Mouse (Mus musculus) stomach, embryonic 16.5 days (tissue): ENCODE measurements around the gene Abcc3. TPM values are rescaled to one million over a fixed set of nuclear protein-coding genes. Genes with fewer than 3 reads are reported as not detected.
A peak's percentile ranks its signal among the peaks of the same experiment; 100 is the strongest.

Experiments
- ATAC-seq: fragments of 200-750 bp; cut with Nextera tagmentation; 2 replicates; pipeline ENCODE4 v1.8.0; 2017; ENCODE audit warnings: moderate number of reproducible peaks, moderate TSS enrichment; ENCODE audit not compliant: insufficient read depth, low FRiP score
- H3K27ac ChIP-seq: fragments of 300-500 bp; sonication (generic); 2 replicates; pipeline ENCODE4 v1.5.1; 2014; ENCODE audit warnings: low read length
- H3K27me3 ChIP-seq: fragments of 300-500 bp; sonication (generic); 2 replicates; pipeline ENCODE4 v1.6.1; 2014; ENCODE audit warnings: low read length, control low read depth, mixed read lengths; ENCODE audit not compliant: control insufficient read depth, insufficient read depth
- H3K36me3 ChIP-seq: fragments of 300-500 bp; sonication (generic); 2 replicates; pipeline ENCODE4 v1.6.1; 2014; ENCODE audit warnings: low read length; ENCODE audit not compliant: control insufficient read depth, insufficient read depth
- H3K4me1 ChIP-seq: fragments of 300-500 bp; sonication (generic); 2 replicates; pipeline ENCODE4 v1.6.1; 2014; ENCODE audit warnings: low read length, control low read depth, mixed read lengths; ENCODE audit not compliant: control insufficient read depth, insufficient read depth
- H3K4me2 ChIP-seq: fragments of 300-500 bp; sonication (generic); 2 replicates; pipeline ENCODE4 v1.6.1; 2014; ENCODE audit warnings: low read depth, low read length, mixed read lengths
- H3K4me3 ChIP-seq: fragments of 300-500 bp; sonication (generic); replicated peaks from 2 replicates; pipeline ENCODE4 v1.5.1; 2014; ENCODE audit warnings: mild to moderate bottlenecking, low read length
- H3K9ac ChIP-seq: fragments of 300-500 bp; sonication (generic); 2 replicates; pipeline ENCODE4 v1.6.1; 2014; ENCODE audit warnings: low read length
- H3K9me3 ChIP-seq: fragments of 300-500 bp; sonication (generic); replicated peaks from 2 replicates; pipeline ENCODE4 v1.6.1; 2016; ENCODE audit warnings: low read length, control low read depth; ENCODE audit not compliant: control insufficient read depth
- WGBS: fragments of 180-500 bp; shearing (Covaris S2); extraction: QIAGEN DNeasy Blood & Tissue Kit; methylation state at CpG from one replicate; pipeline ENCODE4 v1.1.7; 2014; 5-methylcytosine and 5-hydroxymethylcytosine counted together
- polyA plus RNA-seq: library from polyadenylated mRNA; unstranded; fragments of >200 nt; fragmentation: Nextera tagmentation; extraction: Ambion mirVana; gene quantifications from 2 replicates; pipeline ENCODE4 v1.2.1, GENCODE M21; 2015

Gene Abcc3
- polyA plus RNA-seq, 1 experiment from 2014 or later = 11.4 TPM

- Histone ChIP-seq H3K27ac (no peak overlapping the region), H3K36me3 (no peaks in the 10 kb centered on the region), H3K27me3 (no peaks in the 10 kb centered on the region), H3K4me1 (peaks cover 26% of the 10 kb centered on the region), H3K4me2 (no peak overlapping the region), H3K4me3 (no peak overlapping the region), H3K9ac (no peak overlapping the region), H3K9me3 (no peaks in the 10 kb centered on the region)
- ATAC-seq = no peak
- 74% methylated on average over 10 of the region's 10 CpGs for WGBS
These were observed 1.1 kb downstream of the Abcc3 start for GRCm38 (mm10) chr11:94391661-94392060.

- ATAC-seq = no peak
- H3K4me2 ChIP-seq = no peak overlapping the region
- H3K4me3 ChIP-seq = no peak overlapping the region
- H3K36me3 ChIP-seq = no peaks in the 10 kb centered on the region
- H3K9ac ChIP-seq = no peak overlapping the region; the same call in 1 of the 2 replicates
- 83% methylated on average over 6 of the region's 6 CpGs for WGBS
- H3K27ac ChIP-seq = peak overlapping the region; percentile 69; the same call in 1 of the 2 replicates
- H3K27me3 ChIP-seq = no peaks in the 10 kb centered on the region
- peaks cover 34% of the 10 kb centered on the region for H3K4me1 ChIP-seq
- no peaks in the 10 kb centered on the region for H3K9me3 ChIP-seq
These were observed 2.0 kb downstream of the Abcc3 start for GRCm38 (mm10) chr11:94390825-94391224.

- no peak overlapping the region for H3K4me3 ChIP-seq
- no peaks in the 10 kb centered on the region for H3K27me3 ChIP-seq
- no peak overlapping the region for H3K4me2 ChIP-seq
- ATAC-seq = no peak
- H3K4me1 ChIP-seq = peaks cover 40% of the 10 kb centered on the region
- peak overlapping the region; percentile 69 for H3K27ac ChIP-seq
- no peaks in the 10 kb centered on the region for H3K36me3 ChIP-seq
- no peaks in the 10 kb centered on the region for H3K9me3 ChIP-seq
- H3K9ac ChIP-seq = no peak overlapping the region
- 42% methylated on average over 6 of the region's 6 CpGs for WGBS
These were observed 2.9 kb downstream of the Abcc3 start for GRCm38 (mm10) chr11:94389724-94390396.

- H3K27me3 ChIP-seq = no peaks in the 10 kb centered on the region
- H3K4me3 ChIP-seq = no peak overlapping the region
- no peak overlapping the region for H3K9ac ChIP-seq
- H3K4me1 ChIP-seq = peaks cover 40% of the 10 kb centered on the region
- no peak for ATAC-seq
- H3K27ac ChIP-seq = peak overlapping the region; percentile 69
- 68% methylated on average over 4 of the region's 4 CpGs for WGBS
- H3K4me2 ChIP-seq = no peak overlapping the region
- no peaks in the 10 kb centered on the region for H3K36me3 ChIP-seq
- no peaks in the 10 kb centered on the region for H3K9me3 ChIP-seq
These were observed 3.8 kb downstream of the Abcc3 start for GRCm38 (mm10) chr11:94389021-94389420.

- H3K4me1 ChIP-seq = peaks cover 40% of the 10 kb centered on the region
- H3K9ac ChIP-seq = no peak overlapping the region
- no peaks in the 10 kb centered on the region for H3K9me3 ChIP-seq
- no peaks in the 10 kb centered on the region for H3K27me3 ChIP-seq
- H3K27ac ChIP-seq = no peak overlapping the region
- no peak overlapping the region for H3K4me3 ChIP-seq
- no peak overlapping the region for H3K4me2 ChIP-seq
- 67% methylated on average over 4 of the region's 4 CpGs for WGBS
- ATAC-seq = no peak
- H3K36me3 ChIP-seq = no peaks in the 10 kb centered on the region
These were observed 5.0 kb downstream of the Abcc3 start for GRCm38 (mm10) chr11:94387756-94388155.

GRCm38 (mm10) chr11:94385977-94386771 lies 6.6 kb downstream of the Abcc3 start:
- peaks cover 36% of the 10 kb centered on the region for H3K4me1 ChIP-seq
- no peaks in the 10 kb centered on the region for H3K36me3 ChIP-seq
- peak overlapping the region; percentile 35 for H3K9ac ChIP-seq
- no peaks in the 10 kb centered on the region for H3K9me3 ChIP-seq
- no peaks in the 10 kb centered on the region for H3K27me3 ChIP-seq
- peak; percentile 55; the same call in 1 of the 2 replicates for ATAC-seq
- H3K4me3 ChIP-seq = no peak overlapping the region
- H3K27ac ChIP-seq = peak overlapping the region; percentile 52
- H3K4me2 ChIP-seq = peak overlapping the region; percentile 34
- WGBS = 14% methylated on average over 12 of the region's 12 CpGs

GRCm38 (mm10) chr11:94379736-94380135 lies 13.1 kb downstream of the Abcc3 start:
- H3K27ac ChIP-seq = no peak overlapping the region
- ATAC-seq = no peak
- H3K4me2 ChIP-seq = no peak overlapping the region
- no peaks in the 10 kb centered on the region for H3K27me3 ChIP-seq
- no peaks in the 10 kb centered on the region for H3K36me3 ChIP-seq
- no peak overlapping the region for H3K9ac ChIP-seq
- H3K4me3 ChIP-seq = no peak overlapping the region
- 68% methylated on average over 8 of the region's 8 CpGs for WGBS
- no peaks in the 10 kb centered on the region for H3K4me1 ChIP-seq
- no peaks in the 10 kb centered on the region for H3K9me3 ChIP-seq

- H3K4me1 ChIP-seq = no peaks in the 10 kb centered on the region
- no peak overlapping the region for H3K27ac ChIP-seq
- H3K36me3 ChIP-seq = no peaks in the 10 kb centered on the region
- 27% methylated on average over 2 of the region's 2 CpGs for WGBS
- ATAC-seq = no peak
- no peak overlapping the region for H3K9ac ChIP-seq
- no peak overlapping the region for H3K4me2 ChIP-seq
- H3K27me3 ChIP-seq = no peaks in the 10 kb centered on the region
- no peaks in the 10 kb centered on the region for H3K9me3 ChIP-seq
- H3K4me3 ChIP-seq = no peak overlapping the region
These were observed 13.7 kb downstream of the Abcc3 start for GRCm38 (mm10) chr11:94379061-94379460.

GRCm38 (mm10) chr11:94374276-94374948 lies 18.4 kb downstream of the Abcc3 start:
- Histone ChIP-seq H3K9ac (no peak overlapping the region), H3K27me3 (no peaks in the 10 kb centered on the region), H3K27ac (no peak overlapping the region), H3K4me1 (peaks cover 11% of the 10 kb centered on the region), H3K9me3 (no peaks in the 10 kb centered on the region), H3K4me2 (no peak overlapping the region), H3K4me3 (no peak overlapping the region), H3K36me3 (no peaks in the 10 kb centered on the region)
- no peak for ATAC-seq
- whole genome bisulfite sequencing = 82% methylated on average over 13 of the region's 13 CpGs
